Mouse (Mus musculus): ENCODE data around the gene Gipr.

GRCm38 (mm10) chr7:19197985-19198384 is 32.1 kb upstream of the Gipr start:
- TF ChIP-seq EP300 (IDR thresholded peaks at IDR 0.05; ENCODE audit: low read depth) = no peak
- peak; percentile 88 for TF ChIP-seq CTCF (IDR thresholded peaks at IDR 0.05; ENCODE audit: low read depth)

Measured in liver, embryonic 14.5 days (tissue).